Mouse (Mus musculus): ENCODE measurements around the gene Gm5089.

Gene Gm5089

GRCm38 (mm10) chr14:122450496-122451382, at the start of gene Gm5089:
Gene Gm5089, minus strand, starts transcription at chr14:122451115.
- no peak for DNase-seq

GRCm38 (mm10) chr14:122492015-122492414, 41.1 kb upstream of the Gm5089 start:
- no peak for DNase-seq

GRCm38 (mm10) chr14:122491521-122491920, 40.6 kb upstream of the Gm5089 start:
- DNase-seq: no peak

DNA sequence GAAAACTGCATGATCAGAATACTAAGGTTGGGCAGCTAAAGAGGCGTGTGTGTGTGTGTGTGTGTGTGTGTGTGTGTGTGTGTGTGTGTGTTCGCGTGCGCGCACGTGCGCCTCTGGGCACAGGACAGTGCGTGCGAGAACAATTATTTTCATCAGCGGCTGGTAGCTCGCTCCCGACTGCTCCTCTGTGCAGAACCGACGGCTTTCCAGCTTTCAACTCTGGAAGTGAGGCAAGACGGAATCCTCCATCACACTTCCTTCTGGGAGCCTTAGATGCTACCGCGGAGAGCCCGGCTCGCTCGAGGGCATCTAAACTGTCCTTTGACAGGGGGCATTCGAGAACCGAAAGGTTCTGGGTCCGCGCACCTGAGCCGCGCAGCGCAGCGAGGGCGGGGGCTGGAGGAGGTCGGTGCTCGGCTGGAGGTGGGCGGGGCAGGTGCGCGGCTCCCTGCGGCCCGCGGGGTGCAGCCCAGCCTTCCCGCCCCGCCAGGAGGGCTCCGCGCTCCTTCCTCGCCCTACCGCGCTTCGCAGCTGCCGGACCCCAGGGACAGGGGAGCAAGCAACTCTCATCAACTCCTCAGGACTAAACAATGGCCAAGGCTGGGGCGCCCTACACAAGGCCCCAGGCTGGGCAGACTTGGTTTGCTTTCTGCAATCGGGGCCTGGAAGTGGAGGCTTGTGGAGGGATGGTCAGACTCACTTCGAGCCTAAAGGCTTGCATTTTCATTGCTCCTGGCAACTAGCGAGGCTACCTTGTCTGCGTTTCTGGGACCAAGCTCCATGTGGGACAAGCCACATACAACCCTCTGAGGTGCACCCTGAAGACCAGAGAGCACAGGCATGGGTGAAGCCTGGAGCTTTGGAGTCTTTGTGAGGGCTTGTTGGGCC, 39.8 kb upstream of the Gm5089 start, which contains the start of gene Gm10837:
Gene Gm10837, plus strand, starts transcription at position 146 of the 888 bp plus-strand sequence.
- DNase-seq: no peak

DNA sequence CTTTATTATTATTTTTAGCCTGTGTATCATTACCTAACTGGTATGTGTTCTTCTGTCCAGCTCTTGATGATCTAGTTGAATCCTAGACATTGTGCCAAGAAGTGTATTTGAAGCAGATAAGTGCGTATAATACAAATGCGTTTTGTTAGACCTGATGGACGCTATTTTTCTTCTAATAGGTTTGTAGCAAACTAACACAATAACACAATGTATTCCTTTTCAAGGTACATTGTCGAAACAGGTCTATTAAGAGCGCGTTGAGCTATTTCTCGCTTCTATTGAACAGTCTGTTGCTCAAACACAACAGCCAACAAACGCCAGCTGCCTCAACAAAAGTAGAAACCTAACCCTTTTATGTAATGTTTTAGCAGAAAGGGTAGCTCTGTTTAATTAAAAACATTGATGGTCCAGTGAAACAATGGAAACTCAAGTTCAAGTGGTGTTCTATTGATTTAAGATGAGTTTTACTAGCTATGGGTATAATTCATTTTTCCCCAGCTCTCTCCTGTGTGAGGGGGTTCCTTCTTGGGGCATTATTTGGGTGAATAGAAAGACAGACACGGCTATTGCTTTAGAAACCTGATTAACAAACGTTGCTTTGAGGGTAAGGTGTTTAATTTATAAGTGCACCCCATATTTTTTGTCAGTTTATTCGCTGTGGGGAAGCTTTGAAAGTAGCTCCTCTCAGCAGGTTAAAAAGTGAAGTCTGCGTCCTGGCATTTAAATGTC, 38.9 kb upstream of the Gm5089 start:
- DNase-seq: no peak

GRCm38 (mm10) chr14:122489041-122489440, 38.1 kb upstream of the Gm5089 start:
- no peak for DNase-seq

- DNase-seq: no peak
Measured at GRCm38 (mm10) chr14:122487366-122487765, 36.5 kb upstream of the Gm5089 start.

DNA sequence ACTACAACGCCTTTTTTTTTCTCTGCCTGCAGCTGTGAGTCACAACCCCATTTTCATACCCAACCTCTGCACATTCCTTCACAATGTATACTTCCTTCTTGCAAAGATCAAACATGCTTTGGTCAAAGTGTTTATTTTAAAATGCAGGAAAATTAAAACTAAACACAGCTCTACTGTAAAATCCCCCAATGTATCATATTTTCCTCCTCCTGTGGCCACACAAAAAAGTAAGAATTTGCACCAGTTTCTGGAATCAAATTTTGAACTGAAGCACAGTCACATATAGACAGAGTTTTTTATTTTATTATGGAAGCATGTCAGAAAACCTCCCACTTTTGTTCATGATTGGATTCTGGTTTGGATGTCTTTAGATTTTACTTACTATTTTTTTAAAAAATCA, 35.7 kb upstream of the Gm5089 start:
- no peak for DNase-seq

- no peak for DNase-seq
Measured at GRCm38 (mm10) chr14:122485635-122486181, 34.8 kb upstream of the Gm5089 start.

DNA sequence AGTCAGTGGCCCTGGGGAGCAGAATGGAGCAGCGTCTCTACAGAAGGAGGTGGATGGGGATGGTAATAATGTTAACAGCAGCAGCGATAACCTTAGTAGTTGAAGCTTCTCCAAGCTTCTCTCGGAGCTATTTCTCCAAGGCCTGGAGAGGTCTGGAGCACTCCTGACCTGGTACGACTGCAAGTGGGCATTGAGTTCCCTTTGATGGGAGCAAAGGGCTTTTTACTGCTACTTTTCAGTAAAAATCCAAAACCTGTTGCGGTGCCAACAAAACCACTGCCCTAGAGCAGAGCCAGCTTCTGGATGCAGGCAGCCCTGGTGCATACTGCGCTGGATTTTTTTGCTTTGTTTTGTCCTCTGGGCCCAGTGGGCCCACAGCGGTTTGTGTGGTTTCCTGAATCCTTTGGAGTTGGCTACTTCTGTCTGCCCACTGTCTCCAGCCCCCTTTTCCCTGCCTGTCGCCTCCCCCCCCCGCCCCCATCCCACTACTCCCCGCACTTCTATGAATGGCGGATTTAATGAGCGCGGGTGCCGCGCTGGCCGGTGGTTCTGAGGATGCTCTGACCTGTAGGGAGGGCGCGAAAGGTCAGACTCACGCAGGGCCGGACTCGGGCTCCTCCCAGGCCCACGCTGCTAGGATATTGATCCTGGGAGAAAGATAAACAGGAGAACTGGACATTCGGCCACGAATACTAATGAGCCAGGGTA, 34.1 kb upstream of the Gm5089 start:
- DNase-seq: no peak

DNA sequence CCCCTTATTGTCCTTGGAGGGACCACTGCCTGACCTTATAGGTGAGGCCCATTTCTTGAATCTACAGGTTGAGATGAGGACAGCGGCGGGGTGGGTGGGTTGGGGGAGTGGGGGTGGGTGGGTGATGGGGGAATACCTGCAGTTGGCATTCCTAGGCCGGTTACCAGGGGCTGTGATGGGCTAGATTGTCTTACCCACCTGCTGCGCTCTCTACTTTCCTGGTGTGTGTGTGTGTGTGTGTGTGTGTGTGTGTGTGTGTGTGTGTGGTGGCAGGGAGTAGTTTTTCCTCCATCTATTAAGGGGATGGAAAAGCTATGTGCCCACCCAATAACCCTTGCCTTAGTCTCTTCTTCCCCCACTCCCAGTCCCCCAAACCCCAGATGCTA, 33.5 kb upstream of the Gm5089 start:
- no peak for DNase-seq

DNA sequence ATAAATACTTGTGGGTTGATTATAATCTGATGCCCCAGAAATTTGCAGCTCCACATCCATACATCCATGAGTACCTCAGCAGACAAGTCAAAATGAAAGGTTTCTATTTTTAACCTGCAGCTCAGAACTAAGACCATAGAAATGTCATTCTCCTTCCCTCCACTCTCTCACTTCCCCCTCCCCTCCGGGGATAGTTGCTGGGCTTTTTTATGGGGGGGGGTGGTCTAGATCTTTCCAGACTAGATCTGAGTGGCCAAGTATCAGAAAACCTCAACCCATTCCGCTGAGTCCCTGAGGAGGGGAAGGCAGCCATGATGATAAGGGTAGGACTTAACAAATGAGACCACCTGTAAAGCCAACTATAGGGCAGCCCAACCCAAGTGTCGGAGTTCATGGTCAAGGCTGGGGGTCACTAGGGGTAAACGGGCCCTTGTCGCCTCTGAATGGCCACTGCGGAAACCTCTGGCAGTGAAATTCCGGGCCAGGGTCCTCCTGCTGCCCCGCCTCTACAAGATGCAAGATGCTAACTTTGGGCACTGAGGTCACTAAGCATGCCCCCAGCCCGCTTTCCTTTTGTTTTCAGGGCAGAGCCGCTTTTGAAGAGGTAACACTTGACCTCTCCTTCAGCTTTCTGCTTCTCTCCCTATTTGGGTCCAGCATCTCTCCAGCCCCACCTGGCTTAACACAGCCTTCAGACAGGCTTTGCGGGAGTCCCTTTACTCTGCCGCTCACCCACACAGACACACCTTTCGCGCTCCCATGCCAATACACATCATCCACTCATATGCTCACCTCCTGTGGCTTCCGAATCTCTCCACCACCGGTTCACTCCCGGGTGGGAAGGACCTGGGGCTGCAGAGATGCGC, 32.9 kb upstream of the Gm5089 start:
- DNase-seq: no peak

DNA sequence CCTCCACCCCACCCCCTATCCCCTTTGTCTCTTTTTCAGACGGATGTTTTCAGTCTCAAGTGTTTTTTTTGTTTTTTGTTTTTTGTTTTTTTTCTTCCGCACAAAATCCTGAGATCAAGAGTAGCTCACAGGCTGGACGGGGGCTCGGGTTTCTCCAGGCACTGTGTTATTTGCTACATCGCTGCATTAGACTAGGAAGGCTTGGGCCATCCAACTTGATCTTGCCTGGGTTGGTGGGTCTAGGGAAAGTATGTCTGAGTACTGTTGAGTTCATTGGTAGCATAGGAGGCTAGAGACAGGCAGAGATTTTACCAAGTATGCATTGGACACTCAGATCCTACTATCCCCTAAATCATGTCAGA, 32.1 kb upstream of the Gm5089 start:
- DNase-seq: no peak

DNA sequence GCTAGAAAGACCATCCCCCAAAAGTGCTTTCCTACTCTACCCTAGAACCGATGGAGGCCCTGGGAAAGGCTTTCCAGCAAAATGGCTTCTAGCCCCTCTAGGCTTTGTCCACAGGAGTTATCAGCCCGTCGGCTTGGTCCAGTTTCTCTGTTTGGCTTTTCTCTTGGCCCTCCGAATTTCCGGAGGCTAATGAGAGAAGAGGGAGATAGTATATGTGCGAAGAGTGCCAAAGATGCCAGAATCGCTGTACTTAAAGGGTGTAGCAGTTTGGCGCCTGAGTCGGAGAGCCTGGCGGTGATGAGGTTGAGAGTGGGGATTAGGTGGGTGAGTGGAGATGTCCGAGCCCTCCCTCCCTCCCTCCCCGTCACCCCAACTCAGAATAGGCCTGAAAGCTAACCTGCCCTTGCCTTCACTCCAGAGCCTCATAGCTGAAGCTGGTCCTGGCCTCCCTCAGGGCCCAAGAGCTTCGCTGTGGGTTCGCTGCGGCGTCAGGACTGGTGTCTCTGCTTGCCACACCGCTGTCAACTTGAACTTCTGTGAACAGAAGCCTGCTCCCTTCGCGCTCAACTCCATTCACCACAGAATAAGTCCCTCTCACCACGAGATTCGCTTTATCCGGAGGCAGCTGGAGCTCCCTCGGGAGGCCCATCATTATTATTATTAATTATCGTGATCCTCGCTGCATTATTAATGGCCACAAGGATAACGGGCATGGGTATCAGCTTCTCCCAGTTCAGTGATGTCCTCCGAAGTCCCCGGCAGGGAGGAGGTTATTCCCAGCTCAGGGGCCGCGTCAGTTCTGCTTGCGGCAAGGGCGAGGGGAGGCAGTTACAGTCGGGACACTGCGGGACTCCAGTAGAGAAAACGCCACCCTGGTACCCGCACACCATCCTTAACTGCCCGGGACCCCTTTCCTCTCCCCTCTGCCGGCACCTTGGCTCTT, 31.4 kb upstream of the Gm5089 start:
- no peak for DNase-seq

DNA sequence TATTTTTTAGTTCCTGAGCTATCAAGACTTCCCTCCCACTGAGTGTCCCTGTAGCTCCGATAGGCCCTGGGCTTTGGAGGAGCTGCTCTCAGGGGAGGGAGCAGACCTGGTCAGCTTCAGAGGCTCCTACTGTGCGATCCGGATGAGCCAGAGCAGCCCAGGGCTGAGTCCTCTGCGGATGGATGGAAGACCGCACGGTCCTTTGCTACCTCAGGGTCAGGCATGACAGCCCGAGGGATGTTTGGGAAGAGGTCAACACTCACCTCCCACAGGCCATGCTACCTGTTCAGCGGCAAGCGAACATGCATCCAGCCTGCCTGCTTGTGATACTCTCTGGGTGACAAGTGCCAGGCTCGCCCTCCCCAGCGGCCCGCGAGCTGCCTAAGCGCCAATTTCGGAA, 30.3 kb upstream of the Gm5089 start:
- no peak for DNase-seq

- no peak for DNase-seq
Measured at GRCm38 (mm10) chr14:122480355-122480754, 29.4 kb upstream of the Gm5089 start.

DNA sequence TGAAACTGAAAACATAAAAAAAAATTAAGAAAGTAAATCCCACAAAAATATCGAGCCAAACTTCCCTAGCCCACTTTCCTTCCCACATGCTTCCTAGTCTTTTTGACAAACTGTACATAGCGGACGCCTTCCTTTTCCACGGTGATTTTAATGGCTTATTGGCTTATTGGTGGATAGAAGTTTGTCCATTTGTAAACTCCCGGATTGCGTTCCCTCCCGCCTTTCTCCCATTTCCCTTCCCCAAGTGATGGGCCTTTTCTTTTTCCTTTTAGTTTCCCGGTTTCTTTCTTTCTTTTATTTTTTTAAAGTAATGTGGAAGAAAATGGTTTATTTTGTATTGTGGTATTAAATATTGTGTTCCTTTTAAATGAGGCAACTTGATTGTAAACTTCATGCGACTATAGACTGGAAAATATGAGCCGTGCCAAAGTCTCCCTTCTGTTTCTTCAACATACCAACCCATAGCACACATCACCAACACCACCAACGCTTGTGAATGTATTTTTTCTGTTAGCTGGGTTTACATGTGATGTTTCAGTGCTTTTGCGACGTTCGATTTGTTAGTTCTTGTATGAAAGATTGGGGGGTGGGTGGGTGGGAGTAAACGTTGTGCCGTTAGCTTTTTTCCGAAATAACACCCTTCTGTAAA, 28.7 kb upstream of the Gm5089 start:
- no peak for DNase-seq

DNA sequence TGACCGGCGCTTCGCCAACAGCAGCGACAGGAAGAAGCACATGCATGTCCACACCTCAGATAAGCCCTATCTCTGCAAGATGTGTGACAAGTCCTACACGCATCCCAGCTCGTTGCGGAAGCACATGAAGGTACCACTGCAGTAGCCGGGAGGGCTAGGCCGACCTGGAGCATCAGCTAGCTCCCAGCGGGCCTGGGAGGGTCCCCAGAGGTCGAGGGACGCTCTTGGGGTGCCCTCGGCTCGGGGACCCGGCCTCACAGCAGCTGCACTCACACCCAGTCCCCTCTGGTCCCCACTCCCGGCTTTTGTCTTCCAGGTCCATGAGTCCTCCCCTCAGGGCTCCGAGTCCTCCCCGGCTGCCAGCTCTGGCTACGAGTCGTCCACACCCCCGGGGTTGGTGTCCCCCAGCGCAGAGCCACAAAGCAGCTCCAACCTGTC, 27.7 kb upstream of the Gm5089 start:
- no peak for DNase-seq

DNA sequence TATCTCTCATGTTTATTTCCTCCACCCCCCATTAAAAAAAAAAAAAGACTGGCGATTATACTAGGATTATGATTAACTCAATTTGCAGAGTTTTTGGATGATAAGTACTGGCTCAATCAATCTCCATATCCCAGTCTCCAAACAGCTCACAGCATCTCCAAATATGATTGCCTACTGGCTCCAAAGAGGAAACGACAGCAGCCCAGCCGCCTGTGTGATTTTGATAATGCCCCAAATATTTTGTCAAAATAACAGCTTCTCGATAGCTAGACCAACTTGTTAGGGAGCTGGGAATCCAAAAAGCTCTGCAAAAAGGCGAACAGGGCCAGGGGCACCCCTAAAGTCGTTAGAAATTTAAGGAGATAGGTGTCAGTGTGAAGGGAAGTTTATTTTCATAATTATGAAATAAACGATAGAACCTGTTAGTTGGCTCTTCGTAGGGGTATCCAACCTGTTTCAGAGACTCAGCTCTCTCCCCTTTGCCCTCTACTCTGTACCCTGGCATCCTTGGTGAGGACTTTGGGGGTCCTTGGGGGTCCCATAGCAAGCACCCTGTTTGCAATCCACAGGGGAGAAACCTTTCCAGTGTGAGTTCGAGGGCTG, 27.2 kb upstream of the Gm5089 start:
- no peak for DNase-seq
